Mouse (Mus musculus) olfactory bulb, adult 2 months (tissue): ENCODE data around the gene Vapb.

ENCODE experiments used
- CTCF ChIP-seq: fragments of 200-500 bp; IDR thresholded peaks from 2 replicates; pipeline ENCODE4 v1.5.1; 2012; ENCODE audit warnings: low read depth, mild to moderate bottlenecking, low read length, moderate library complexity; ENCODE audit not compliant: insufficient read depth
- POLR2A ChIP-seq: fragments of 200-500 bp; IDR thresholded peaks from 2 replicates; pipeline ENCODE4 v1.6.1; 2012; ENCODE audit warnings: mild to moderate bottlenecking, low read depth, low read length, moderate library complexity; ENCODE audit not compliant: insufficient read depth

GRCm38 (mm10) chr2:173810036-173810850, 72.9 kb downstream of the Vapb start:
- TF ChIP-seq CTCF: no peak
- no peak for TF ChIP-seq POLR2A
